Mouse (Mus musculus) stomach, embryonic 15.5 days (tissue): ENCODE measurements around the gene Cep350. TPM values are rescaled to one million over a fixed set of nuclear protein-coding genes. Genes with fewer than 3 reads are reported as not detected.

ENCODE experiments used
- ATAC-seq: fragments of 200-750 bp; cut with Nextera tagmentation; 2 replicates; pipeline ENCODE4 v1.8.0; 2017; ENCODE audit warnings: low read depth, moderate number of reproducible peaks, moderate TSS enrichment; ENCODE audit not compliant: insufficient read depth, low FRiP score
- H3K27ac ChIP-seq: fragments of 300-500 bp; sonication (generic); 2 replicates; pipeline ENCODE4 v1.5.1; 2015; ENCODE audit warnings: mild to moderate bottlenecking, inconsistent platforms
- H3K27me3 ChIP-seq: fragments of 300-500 bp; sonication (generic); replicated peaks from 2 replicates; pipeline ENCODE4 v1.6.1; 2015; ENCODE audit warnings: inconsistent platforms
- H3K36me3 ChIP-seq: fragments of 300-500 bp; sonication (generic); 2 replicates; pipeline ENCODE4 v1.6.1; 2015; ENCODE audit warnings: inconsistent platforms
- H3K4me1 ChIP-seq: fragments of 300-500 bp; sonication (generic); 2 replicates; pipeline ENCODE4 v1.6.1; 2015; ENCODE audit warnings: inconsistent platforms
- H3K4me2 ChIP-seq: fragments of 300-500 bp; sonication (generic); 2 replicates; pipeline ENCODE4 v1.6.1; 2015; ENCODE audit warnings: mild to moderate bottlenecking, inconsistent platforms
- H3K4me3 ChIP-seq: fragments of 300-500 bp; sonication (generic); replicated peaks from 2 replicates; pipeline ENCODE4 v1.5.1; 2015; ENCODE audit warnings: inconsistent platforms
- H3K9ac ChIP-seq: fragments of 300-500 bp; sonication (generic); 2 replicates; pipeline ENCODE4 v1.6.1; 2015; ENCODE audit warnings: inconsistent platforms
- H3K9me3 ChIP-seq: fragments of 300-500 bp; sonication (generic); 2 replicates; pipeline ENCODE4 v1.6.1; 2016; ENCODE audit warnings: inconsistent platforms
- WGBS: fragments of 180-500 bp; shearing (Covaris S2); methylation state at CpG from one replicate; pipeline ENCODE4 v1.1.7; 2015; 5-methylcytosine and 5-hydroxymethylcytosine counted together
- polyA plus RNA-seq: library from polyadenylated mRNA; unstranded; fragments of >200 nt; fragmentation: Nextera tagmentation; extraction: Ambion mirVana; gene quantifications from 2 replicates; pipeline ENCODE4 v1.2.1, GENCODE M21; 2015

The Cep350 gene
- polyA plus RNA-seq, 1 experiment from 2014 or later, result 12.6 TPM

- ATAC-seq, result no peak
- H3K9ac ChIP-seq, result no peak overlapping the region
- no peak overlapping the region for H3K27ac ChIP-seq
- WGBS, result 78% methylated on average over 4 of the region's 4 CpGs
- H3K9me3 ChIP-seq, result no peaks in the 10 kb centered on the region
- no peaks in the 10 kb centered on the region for H3K36me3 ChIP-seq
- H3K4me3 ChIP-seq, result no peak overlapping the region
- no peak overlapping the region for H3K4me2 ChIP-seq
- no peaks in the 10 kb centered on the region for H3K27me3 ChIP-seq
- H3K4me1 ChIP-seq, result no peaks in the 10 kb centered on the region
Measured at GRCm38 (mm10) chr1:155825940-155826716, 146.9 kb downstream of the Cep350 start.

- Histone ChIP-seq H3K27ac (no peak overlapping the region), H3K36me3 (no peaks in the 10 kb centered on the region), H3K4me3 (no peak overlapping the region), H3K4me2 (no peak overlapping the region), H3K9me3 (no peaks in the 10 kb centered on the region), H3K4me1 (no peaks in the 10 kb centered on the region), H3K9ac (no peak overlapping the region), H3K27me3 (no peaks in the 10 kb centered on the region)
- ATAC-seq, result no peak
- WGBS, result 95% methylated on average over 5 of the region's 5 CpGs
Measured at GRCm38 (mm10) chr1:155820646-155821045, 152.4 kb downstream of the Cep350 start.

- no peaks in the 10 kb centered on the region for H3K36me3 ChIP-seq
- no peak overlapping the region for H3K4me2 ChIP-seq
- no peak overlapping the region for H3K4me3 ChIP-seq
- no peaks in the 10 kb centered on the region for H3K9me3 ChIP-seq
- 0 out of 2 replicates have a peak, but pooled peaks cover 3% of the 10 kb centered on the region for H3K4me1 ChIP-seq
- H3K27ac ChIP-seq, result no peak overlapping the region
- no peak for ATAC-seq
- no peak overlapping the region for H3K9ac ChIP-seq
- no peaks in the 10 kb centered on the region for H3K27me3 ChIP-seq
- 56% methylated on average over 2 of the region's 2 CpGs for WGBS
Measured at GRCm38 (mm10) chr1:155816167-155816566, 156.9 kb downstream of the Cep350 start.

GRCm38 (mm10) chr1:155812581-155813499 lies 160.2 kb downstream of the Cep350 start, which contains the start of gene Qsox1:
Gene Qsox1, minus strand, starts transcription at chr1:155812889.
- peak; percentile 89 for ATAC-seq
- H3K9me3 ChIP-seq, result no peaks in the 10 kb centered on the region
- H3K4me3 ChIP-seq, result peak within 1 kb of the TSS; percentile 90
- peak within 1 kb of the TSS; percentile 66 for H3K4me2 ChIP-seq
- peak within 1 kb of the TSS; percentile 84 for H3K27ac ChIP-seq
- no peaks in the 10 kb centered on the region for H3K36me3 ChIP-seq
- H3K27me3 ChIP-seq, result no peaks in the 10 kb centered on the region
- peak within 1 kb of the TSS; percentile 70 for H3K9ac ChIP-seq
- WGBS, result 1% methylated on average over 62 of the region's 67 CpGs
- peaks cover 23% of the 10 kb centered on the region for H3K4me1 ChIP-seq

GRCm38 (mm10) chr1:155811995-155812580 lies 161.0 kb downstream of the Cep350 start:
- no peaks in the 10 kb centered on the region for H3K27me3 ChIP-seq
- H3K4me2 ChIP-seq, result peak overlapping the region; percentile 66
- H3K4me3 ChIP-seq, result peak overlapping the region; percentile 90
- H3K9ac ChIP-seq, result peak overlapping the region; percentile 70
- peak overlapping the region; percentile 84 for H3K27ac ChIP-seq
- 3% methylated on average over 22 of the region's 22 CpGs for WGBS
- H3K36me3 ChIP-seq, result no peaks in the 10 kb centered on the region
- ATAC-seq, result no peak
- H3K4me1 ChIP-seq, result peaks cover 23% of the 10 kb centered on the region
- no peaks in the 10 kb centered on the region for H3K9me3 ChIP-seq

- Histone ChIP-seq H3K9ac (no peak overlapping the region), H3K4me3 (peak overlapping the region; percentile 90; the same call in 1 of the 2 replicates)
- 40% methylated on average over 7 of the region's 7 CpGs for WGBS
Measured at GRCm38 (mm10) chr1:155810616-155811015, 162.4 kb downstream of the Cep350 start.

GRCm38 (mm10) chr1:155809706-155810442 lies 163.2 kb downstream of the Cep350 start:
- Histone ChIP-seq H3K9ac (no peak overlapping the region), H3K36me3 (no peaks in the 10 kb centered on the region), H3K4me1 (peaks cover 23% of the 10 kb centered on the region), H3K4me2 (peak overlapping the region; percentile 66), H3K27me3 (no peaks in the 10 kb centered on the region), H3K4me3 (peak overlapping the region; percentile 90; the same call in 1 of the 2 replicates), H3K9me3 (no peaks in the 10 kb centered on the region), H3K27ac (peak overlapping the region; percentile 89)
- 39% methylated on average over 10 of the region's 10 CpGs for WGBS
- ATAC-seq, result peak; percentile 78

More at GRCm38 (mm10) chr1:155810616-155811015, 162.4 kb downstream of the Cep350 start:
- H3K4me1 ChIP-seq, result peaks cover 23% of the 10 kb centered on the region
- H3K4me2 ChIP-seq, result peak overlapping the region; percentile 66
- peak overlapping the region; percentile 89 for H3K27ac ChIP-seq
- no peaks in the 10 kb centered on the region for H3K36me3 ChIP-seq
- no peaks in the 10 kb centered on the region for H3K9me3 ChIP-seq
- no peak for ATAC-seq
- no peaks in the 10 kb centered on the region for H3K27me3 ChIP-seq

GRCm38 (mm10) chr1:155808261-155808660 lies 164.8 kb downstream of the Cep350 start:
- no peaks in the 10 kb centered on the region for H3K27me3 ChIP-seq
- no peak overlapping the region for H3K9ac ChIP-seq
- H3K9me3 ChIP-seq, result no peaks in the 10 kb centered on the region
- ATAC-seq, result no peak
- H3K27ac ChIP-seq, result no peak overlapping the region
- H3K4me2 ChIP-seq, result no peak overlapping the region
- H3K4me1 ChIP-seq, result peaks cover 23% of the 10 kb centered on the region
- peaks cover 3% of the 10 kb centered on the region; the same call in 1 of the 2 replicates for H3K36me3 ChIP-seq
- no peak overlapping the region for H3K4me3 ChIP-seq
- 92% methylated on average over 4 of the region's 4 CpGs for WGBS

GRCm38 (mm10) chr1:155805607-155806006 lies 167.4 kb downstream of the Cep350 start:
- Histone ChIP-seq H3K9me3 (no peaks in the 10 kb centered on the region), H3K27me3 (no peaks in the 10 kb centered on the region), H3K36me3 (peaks cover 3% of the 10 kb centered on the region; the same call in 1 of the 2 replicates), H3K27ac (no peak overlapping the region), H3K4me3 (no peak overlapping the region), H3K4me2 (no peak overlapping the region), H3K9ac (no peak overlapping the region), H3K4me1 (peaks cover 15% of the 10 kb centered on the region)
- 80% methylated on average over 9 of the region's 9 CpGs for WGBS
- ATAC-seq, result no peak

- Histone ChIP-seq H3K9me3 (no peaks in the 10 kb centered on the region), H3K27ac (peak overlapping the region; percentile 80), H3K27me3 (no peaks in the 10 kb centered on the region), H3K4me1 (0 out of 2 replicates have a peak, but pooled peaks cover 4% of the 10 kb centered on the region), H3K9ac (no peak overlapping the region), H3K4me2 (no peak overlapping the region), H3K36me3 (peaks cover 3% of the 10 kb centered on the region; the same call in 1 of the 2 replicates), H3K4me3 (no peak overlapping the region)
- peak; percentile 86 for ATAC-seq
- 68% methylated on average over 11 of the region's 11 CpGs for WGBS
Measured at GRCm38 (mm10) chr1:155801014-155801991, 171.8 kb downstream of the Cep350 start.
